13 mouse cellular contexts compared by ENCODE assay signal in genomic region chr1:71887809-71888208, GRCm38 (mm10).
A peak's percentile ranks its signal among the peaks of the same experiment; 100 is the strongest.
DNase-seq lines count a peak whose midpoint lies in the region; ATAC-seq and TF ChIP-seq lines count a peak whose summit lies in the region.
"Had no signal": no experiment of that assay in that cellular context is flagged by ENCODE, and none has a peak within 500 bp of the region (broad histone marks: within the 10 kb centered on the region; RNA-seq: fewer than 3 reads in every experiment).

No protein-coding gene starts in this region.

- TF ChIP-seq CTCF in gastrocnemius, adult 2 months (IDR thresholded peaks at IDR 0.05): no peak

- H3K4me2 ChIP-seq in liver, embryonic 11.5 days: 0 out of 2 replicates have a peak overlapping the region, but pooled peaks have one; percentile 7
- H3K4me2 ChIP-seq in hindbrain, embryonic 16.5 days (ENCODE audit: low read length): no peak overlapping the region
- H3K4me2 ChIP-seq in hindbrain, embryonic 14.5 days (replicated peaks): no peak overlapping the region
- H3K4me2 ChIP-seq: hindbrain, embryonic 12.5 days; lung, embryonic 14.5 days had no signal

- peak; percentile 61 for ATAC-seq in liver, embryonic 11.5 days (replicated peaks; ENCODE audit: low FRiP score)
- ATAC-seq in hindbrain, embryonic 16.5 days: no peak
- ATAC-seq in hindbrain, embryonic 14.5 days (ENCODE audit: low FRiP score): no peak

- intact Hi-C loops in gastrocnemius, adult 2 months (cut with DNase I): no loop called here

- peak; percentile 16 to 33 for DNase-seq in kidney, postnatal 36 days
- no peak for DNase-seq in kidney, adult 18-20 months
- peak; percentile 75 for DNase-seq in gastrocnemius, adult 2 months
- DNase-seq in liver, embryonic 11.5 days (ENCODE audit: low spot score): no peak
- no peak for DNase-seq in thymus, postnatal 10 days (ENCODE audit: low spot score in 2 of 2)
- no peak for DNase-seq in hindbrain, embryonic 14.5 days (ENCODE audit: low spot score)
- DNase-seq: cerebellum, adult 2 months; embryo, embryonic 11 days; lung, embryonic 14.5 days had no signal

- no peak overlapping the region for H3K4me3 ChIP-seq in gastrocnemius, adult 2 months
- H3K4me3 ChIP-seq in liver, embryonic 11.5 days (ENCODE audit: low read depth, low read length): no peak overlapping the region
- H3K4me3 ChIP-seq in hindbrain, embryonic 16.5 days (ENCODE audit: low read length): no peak overlapping the region
- no peak overlapping the region for H3K4me3 ChIP-seq in hindbrain, embryonic 14.5 days (replicated peaks; ENCODE audit: low read length)
- H3K4me3 ChIP-seq: hindbrain, embryonic 12.5 days; megakaryocyte, embryonic 14.5 days had no signal

- H3K36me3 ChIP-seq in liver, embryonic 11.5 days (ENCODE audit: control insufficient read depth, insufficient read depth, low read length): no peaks in the 10 kb centered on the region
- H3K36me3 ChIP-seq in hindbrain, embryonic 16.5 days (ENCODE audit: control insufficient read depth, insufficient read depth, low read length): no peaks in the 10 kb centered on the region
- no peaks in the 10 kb centered on the region for H3K36me3 ChIP-seq in hindbrain, embryonic 14.5 days (replicated peaks; ENCODE audit: control insufficient read depth, insufficient read depth)
- H3K36me3 ChIP-seq: hindbrain, embryonic 12.5 days had no signal

- H3K27me3 ChIP-seq in liver, embryonic 11.5 days (replicated peaks; ENCODE audit: control insufficient read depth, insufficient read depth, low read length): no peaks in the 10 kb centered on the region
- H3K27me3 ChIP-seq in hindbrain, embryonic 16.5 days (replicated peaks; ENCODE audit: control insufficient read depth, insufficient read depth, low read length): no peaks in the 10 kb centered on the region
- no peaks in the 10 kb centered on the region for H3K27me3 ChIP-seq in hindbrain, embryonic 14.5 days (ENCODE audit: control insufficient read depth, insufficient read depth, low read length)
- H3K27me3 ChIP-seq: hindbrain, embryonic 12.5 days; megakaryocyte, embryonic 14.5 days had no signal

- H3K4me1 ChIP-seq in liver, embryonic 11.5 days (replicated peaks; ENCODE audit: control insufficient read depth, insufficient read depth, low read length): no peaks in the 10 kb centered on the region; the same call in 1 of the 2 replicates
- H3K4me1 ChIP-seq in hindbrain, embryonic 16.5 days (ENCODE audit: control insufficient read depth, insufficient read depth, low read depth, low read length): no peaks in the 10 kb centered on the region
- no peaks in the 10 kb centered on the region for H3K4me1 ChIP-seq in hindbrain, embryonic 14.5 days (replicated peaks; ENCODE audit: control insufficient read depth, insufficient read depth, low read length)
- H3K4me1 ChIP-seq: megakaryocyte, embryonic 14.5 days had no signal

- 77% methylated on average over 3 of the region's 3 CpGs for WGBS in liver, embryonic 11.5 days
- 91% methylated on average over 3 of the region's 3 CpGs for WGBS in hindbrain, embryonic 16.5 days
- 85% methylated on average over 3 of the region's 3 CpGs for WGBS in hindbrain, embryonic 14.5 days

- H3K9me3 ChIP-seq in liver, embryonic 11.5 days (ENCODE audit: control insufficient read depth, low read length): no peaks in the 10 kb centered on the region
- H3K9me3 ChIP-seq in hindbrain, embryonic 16.5 days (ENCODE audit: control insufficient read depth, low read length): no peaks in the 10 kb centered on the region
- H3K9me3 ChIP-seq in hindbrain, embryonic 14.5 days (ENCODE audit: control insufficient read depth, low read length): no peaks in the 10 kb centered on the region
- H3K9me3 ChIP-seq: hindbrain, embryonic 12.5 days had no signal

- no peak overlapping the region for H3K9ac ChIP-seq in liver, embryonic 11.5 days (ENCODE audit: low read depth, low read length)
- no peak overlapping the region for H3K9ac ChIP-seq in hindbrain, embryonic 16.5 days (ENCODE audit: low read depth, low read length)
- no peak overlapping the region for H3K9ac ChIP-seq in hindbrain, embryonic 14.5 days
- H3K9ac ChIP-seq: hindbrain, embryonic 12.5 days; lung, embryonic 14.5 days had no signal

- H3K27ac ChIP-seq in gastrocnemius, adult 2 months: no peak overlapping the region
- peak overlapping the region; percentile 38; the same call in 1 of the 2 replicates for H3K27ac ChIP-seq in liver, embryonic 11.5 days (ENCODE audit: low read depth, low read length)
- no peak overlapping the region for H3K27ac ChIP-seq in hindbrain, embryonic 16.5 days (ENCODE audit: low read depth, low read length)
- H3K27ac ChIP-seq in hindbrain, embryonic 14.5 days: no peak overlapping the region
- H3K27ac ChIP-seq: hindbrain, embryonic 12.5 days; stomach, postnatal 0 days had no signal

Comparison
In these comparisons a context has a peak if more than half of its experiments do, and no peak if none do; other contexts are left out.
1. DNase-seq: peak in kidney, postnatal 36 days (2 of 2) and gastrocnemius, adult 2 months (single experiment); none in kidney, adult 18-20 months (single experiment), liver, embryonic 11.5 days (single experiment), thymus, postnatal 10 days (0 of 2) and hindbrain, embryonic 14.5 days (single experiment).